Mouse (Mus musculus): ENCODE results near the gene Msrb3.

Msrb3 gene

DNA sequence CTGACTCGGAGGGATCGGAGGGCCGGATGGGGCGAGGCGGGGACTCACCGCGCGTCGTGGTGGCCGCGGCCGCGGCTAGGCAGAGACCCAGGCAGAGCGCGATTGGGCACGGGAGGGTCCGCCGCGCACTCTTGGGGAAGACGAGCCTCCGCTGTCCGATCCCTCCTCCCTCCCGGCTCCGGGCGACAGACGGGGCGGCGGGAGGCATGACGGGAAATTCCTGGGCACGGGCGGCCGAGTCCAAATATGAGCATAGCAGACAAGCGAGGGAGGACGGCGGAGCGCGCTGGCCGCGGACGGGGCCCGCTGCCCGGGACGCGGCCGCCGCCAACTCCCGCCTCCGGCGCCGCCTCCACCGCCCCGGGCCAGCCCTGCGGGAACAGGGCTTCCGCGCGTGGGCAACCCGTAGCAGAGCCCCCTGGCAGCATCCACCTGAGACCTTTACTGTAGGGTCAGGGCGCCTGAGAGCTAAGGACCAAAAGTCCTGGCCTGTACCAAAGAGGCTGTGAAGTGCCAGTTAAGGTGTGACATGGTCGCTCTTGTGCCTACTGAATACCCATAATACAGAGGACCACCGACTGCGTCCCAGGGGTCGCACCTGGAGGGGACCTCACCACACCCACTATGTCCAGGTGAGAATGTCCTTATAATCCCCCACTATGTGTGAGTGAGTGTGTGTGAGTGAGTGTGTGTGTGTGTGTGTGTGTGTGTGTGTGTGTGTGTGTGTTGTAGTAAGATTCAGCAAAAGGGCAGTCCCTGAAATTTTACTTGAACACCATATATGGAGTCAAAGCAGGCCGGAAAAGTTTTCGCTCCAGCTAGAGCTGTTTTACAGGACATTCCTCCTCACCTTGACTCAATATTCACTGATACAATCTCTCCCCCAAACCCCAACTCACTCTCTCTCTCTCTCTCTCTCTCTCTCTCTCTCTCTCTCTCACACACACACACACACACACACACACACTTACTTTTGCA lies at the start of gene Msrb3:
TSS of gene Msrb3 (minus strand) at position 317 of the 978 bp plus-strand sequence.
- DNase-seq (ENCODE audit: low read depth in 1 of 2, low spot score in 2 of 2) = no peak

DNA sequence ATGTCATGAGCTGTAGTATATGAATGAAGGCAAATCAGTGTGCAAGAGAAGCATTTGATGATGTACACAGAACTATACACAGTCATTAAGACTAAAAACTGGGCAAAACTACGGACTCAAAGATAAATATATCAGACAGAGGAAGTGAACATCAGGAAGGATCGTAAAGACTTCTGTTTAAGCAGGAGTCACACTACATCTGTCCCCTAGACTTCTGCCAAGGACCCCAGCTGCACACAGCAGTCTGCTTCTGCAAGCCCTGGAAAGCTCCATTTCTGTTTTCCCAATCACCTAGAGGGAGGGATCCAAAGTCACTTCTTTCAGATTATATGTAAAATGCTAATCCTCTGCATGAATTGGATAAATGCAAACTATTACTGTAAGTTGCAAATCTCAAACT lies 49.6 kb upstream of the Msrb3 start:
- no peak for DNase-seq (ENCODE audit: low read depth in 1 of 2, low spot score in 2 of 2)

- DNase-seq (ENCODE audit: low read depth in 1 of 2, low spot score in 2 of 2) = no peak
Measured at GRCm38 (mm10) chr10:120947842-120948241, 48.9 kb upstream of the Msrb3 start.

GRCm38 (mm10) chr10:120946847-120947246 lies 47.9 kb upstream of the Msrb3 start:
- no peak for DNase-seq (ENCODE audit: low read depth in 1 of 2, low spot score in 2 of 2)

- no peak for DNase-seq (ENCODE audit: low read depth in 1 of 2, low spot score in 2 of 2)
Measured at GRCm38 (mm10) chr10:120938904-120939208, 40.0 kb upstream of the Msrb3 start.

DNA sequence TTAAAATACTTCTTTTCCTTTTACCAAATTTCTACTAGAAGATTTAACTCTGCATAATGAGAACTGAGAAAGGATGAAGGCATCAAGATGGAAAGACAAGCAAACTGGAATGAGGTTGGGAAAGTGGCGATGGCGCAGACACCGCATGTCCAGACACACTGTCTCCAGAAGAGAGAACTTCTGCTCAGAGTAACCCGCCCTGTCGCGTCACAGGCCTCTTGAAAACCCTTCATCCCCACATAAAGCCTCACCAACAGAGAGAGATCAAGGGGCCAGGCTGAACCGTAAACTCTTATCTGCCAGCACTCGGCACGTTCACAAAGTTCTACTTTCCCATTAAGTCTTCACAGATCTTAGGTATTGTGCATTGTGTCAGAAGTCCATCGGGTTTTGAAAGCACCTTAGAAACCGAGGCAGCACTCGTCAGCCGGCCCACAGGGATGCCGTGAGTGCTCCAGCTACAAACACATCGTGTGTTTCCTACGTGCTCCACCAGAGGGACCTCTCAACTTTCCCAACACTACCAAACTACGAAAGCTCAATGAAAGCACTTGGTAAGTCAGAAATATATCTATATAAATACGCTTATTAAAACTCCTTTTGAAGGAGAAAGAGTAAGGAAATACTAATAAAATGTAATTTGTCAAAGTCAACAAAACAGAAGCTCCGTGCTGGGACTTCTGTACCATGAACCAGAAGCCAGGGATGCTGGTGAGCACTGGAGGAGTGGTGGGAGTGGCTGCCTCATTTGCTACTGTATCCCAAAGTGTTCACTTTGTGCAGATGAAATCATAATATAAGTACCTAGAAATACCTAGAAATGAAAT lies 39.4 kb upstream of the Msrb3 start:
- DNase-seq (ENCODE audit: low read depth in 1 of 2, low spot score in 2 of 2) = no peak

- no peak for DNase-seq (ENCODE audit: low read depth in 1 of 2, low spot score in 2 of 2)
Measured at GRCm38 (mm10) chr10:120929536-120929935, 30.6 kb upstream of the Msrb3 start.

- no peak for DNase-seq (ENCODE audit: low read depth in 1 of 2, low spot score in 2 of 2)
Measured at GRCm38 (mm10) chr10:120928183-120928582, 29.3 kb upstream of the Msrb3 start.

DNA sequence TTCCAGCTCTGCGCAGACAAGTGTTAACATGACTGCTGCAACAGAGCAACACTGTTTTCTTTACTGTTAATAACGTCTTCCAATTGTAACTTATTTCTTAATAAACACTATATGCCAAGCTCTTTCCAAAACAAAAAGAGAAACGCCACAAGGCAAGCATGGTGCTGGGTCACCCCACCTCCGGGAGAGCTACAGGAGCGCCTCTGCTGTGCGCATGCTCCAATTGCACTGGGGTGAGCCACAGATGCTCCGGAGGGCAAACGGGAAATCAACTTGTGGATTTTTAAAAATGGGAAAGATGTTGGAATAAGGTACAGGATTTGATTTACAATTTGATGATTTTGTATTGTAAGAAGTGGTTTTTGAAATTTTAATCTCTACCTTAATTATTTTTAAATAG lies 27.3 kb upstream of the Msrb3 start:
- no peak for DNase-seq (ENCODE audit: low read depth in 1 of 2, low spot score in 2 of 2)

DNA sequence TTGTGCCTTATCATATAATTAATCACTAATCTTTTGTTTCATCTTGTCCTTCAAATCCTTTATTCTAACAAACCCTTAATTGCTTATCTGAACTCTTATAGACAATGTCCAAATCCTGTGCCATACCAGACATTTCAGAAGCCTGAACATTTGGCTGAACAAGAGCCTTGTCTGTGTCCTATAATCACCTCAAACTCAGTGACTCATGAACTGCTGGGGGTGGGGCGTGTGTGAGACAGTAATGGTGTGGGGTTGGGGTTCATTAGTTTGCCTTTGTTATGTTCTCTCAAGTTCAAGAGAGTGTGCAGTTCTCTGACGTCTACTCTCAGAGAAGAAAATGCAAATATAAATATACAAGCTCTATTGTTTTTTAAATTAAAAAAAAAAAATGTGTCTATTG lies 22.6 kb upstream of the Msrb3 start:
- no peak for DNase-seq (ENCODE audit: low read depth in 1 of 2, low spot score in 2 of 2)

DNA sequence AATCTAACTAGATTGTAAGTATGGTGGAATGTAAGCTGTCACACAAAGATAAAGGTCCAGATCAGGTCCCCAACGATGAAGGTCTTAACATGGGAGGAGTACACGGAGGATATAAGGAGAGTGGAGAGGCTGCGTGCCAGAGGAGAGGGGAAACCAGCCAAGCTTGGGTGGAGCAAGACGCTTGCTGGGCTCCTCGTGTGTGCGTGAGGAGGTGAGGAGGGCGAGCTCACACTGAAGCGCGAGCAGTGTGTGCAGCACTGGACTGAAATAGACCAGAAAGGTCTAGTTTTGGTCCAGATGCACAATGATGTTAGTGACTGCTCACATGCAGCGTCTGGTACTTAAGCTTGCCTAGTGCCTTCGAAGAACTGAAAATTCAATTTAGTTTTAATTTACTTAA lies 21.7 kb upstream of the Msrb3 start:
- no peak for DNase-seq (ENCODE audit: low read depth in 1 of 2, low spot score in 2 of 2)

- no peak for DNase-seq (ENCODE audit: low read depth in 1 of 2, low spot score in 2 of 2)
Measured at GRCm38 (mm10) chr10:120916250-120916649, 17.3 kb upstream of the Msrb3 start.

GRCm38 (mm10) chr10:120914948-120915631 lies 16.2 kb upstream of the Msrb3 start:
- no peak for DNase-seq (ENCODE audit: low read depth in 1 of 2, low spot score in 2 of 2)

GRCm38 (mm10) chr10:120914286-120914685 lies 15.4 kb upstream of the Msrb3 start:
- no peak for DNase-seq (ENCODE audit: low read depth in 1 of 2, low spot score in 2 of 2)

DNA sequence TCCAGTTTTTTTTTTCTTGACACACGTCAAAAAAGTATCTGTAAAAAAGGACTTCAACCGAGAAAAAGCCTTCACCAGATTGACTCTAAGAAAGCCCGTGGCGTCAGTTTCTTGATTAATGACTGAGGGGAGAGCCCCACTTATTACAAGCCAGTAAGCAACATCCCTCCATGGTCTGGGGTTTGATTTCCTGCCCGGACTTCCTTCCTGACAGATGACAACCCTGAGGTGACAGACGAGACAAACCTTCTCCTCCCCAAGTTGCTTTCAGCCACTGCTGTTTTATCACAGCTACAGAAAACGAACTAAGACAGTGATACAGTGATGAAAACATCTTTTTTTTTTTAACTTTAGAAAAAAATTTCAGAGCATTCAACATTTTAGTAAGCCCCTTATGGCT lies 14.9 kb upstream of the Msrb3 start:
- DNase-seq (ENCODE audit: low read depth in 1 of 2, low spot score in 2 of 2) = no peak

DNA sequence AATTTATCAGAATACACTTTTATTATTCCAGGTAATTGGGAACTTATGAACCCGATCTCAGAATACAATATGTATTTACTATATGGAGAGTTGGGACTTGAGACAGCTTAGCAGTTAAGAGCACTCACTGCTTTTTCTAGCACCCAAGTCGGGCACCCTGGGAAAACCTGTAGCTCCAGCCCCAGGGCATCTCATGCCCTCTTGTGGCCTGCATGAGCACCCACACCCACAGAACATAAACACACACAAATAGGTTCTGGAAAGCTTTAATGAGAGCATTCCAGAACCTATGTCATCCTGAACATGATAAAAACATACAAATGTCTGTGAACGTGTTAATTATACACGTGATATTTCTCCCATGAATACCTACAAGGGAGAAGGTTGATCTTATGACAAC lies 13.1 kb upstream of the Msrb3 start:
- DNase-seq (ENCODE audit: low read depth in 1 of 2, low spot score in 2 of 2) = no peak

- no peak for DNase-seq (ENCODE audit: low read depth in 1 of 2, low spot score in 2 of 2)
Measured at GRCm38 (mm10) chr10:120908776-120909574, 10.1 kb upstream of the Msrb3 start.

GRCm38 (mm10) chr10:120904676-120905075 lies 5.8 kb upstream of the Msrb3 start:
- no peak for DNase-seq (ENCODE audit: low read depth in 1 of 2, low spot score in 2 of 2)

GRCm38 (mm10) chr10:120903843-120904468 lies 5.1 kb upstream of the Msrb3 start:
- no peak for DNase-seq (ENCODE audit: low read depth in 1 of 2, low spot score in 2 of 2)

GRCm38 (mm10) chr10:120901746-120902145 lies 2.8 kb upstream of the Msrb3 start:
- DNase-seq (ENCODE audit: low read depth in 1 of 2, low spot score in 2 of 2) = no peak
